Mouse (Mus musculus) G1E (cell line): Measurements from ENCODE around the gene Tmem56.

Experiments used
- CTCF ChIP-seq: IDR thresholded peaks from 2 replicates; pipeline ENCODE4 v1.5.1; 2012; ENCODE audit warnings: low read depth, low read length, inconsistent platforms, mixed read lengths
- GATA1 ChIP-seq: IDR thresholded peaks from 2 replicates; pipeline ENCODE4 v1.6.1; 2012; ENCODE audit warnings: borderline replicate concordance, low read length, inconsistent platforms, mixed read lengths
- GATA2 ChIP-seq: IDR thresholded peaks from 2 replicates; pipeline ENCODE4 v1.6.1; 2012; ENCODE audit warnings: low read depth, low read length, inconsistent platforms, borderline replicate concordance
- TAL1 ChIP-seq: conservative IDR thresholded peaks from 2 replicates; pipeline ENCODE4 v1.6.1; 2012; ENCODE audit warnings: low read depth, low read length, inconsistent platforms, mixed read lengths

DNA sequence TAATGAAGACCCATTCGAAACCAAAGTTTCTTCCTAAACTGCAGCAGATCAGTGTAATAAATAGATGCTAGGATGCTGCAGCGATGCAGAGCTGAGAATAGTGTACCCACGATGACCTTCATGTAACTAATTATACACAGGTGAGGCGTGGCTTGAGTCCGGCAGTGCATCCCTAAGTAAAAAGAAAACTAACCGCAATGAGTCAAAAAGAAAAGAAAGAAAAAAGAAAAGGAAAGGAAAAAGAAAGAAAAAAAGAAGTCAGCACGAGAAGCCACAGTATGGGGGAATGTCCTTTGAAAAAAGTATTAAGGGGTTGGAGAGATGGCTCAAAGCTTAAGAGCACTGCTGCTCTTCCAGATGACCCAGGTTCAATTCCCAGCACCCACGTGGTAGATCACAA is 58.1 kb downstream of the Tmem56 start:
- TF ChIP-seq CTCF, result no peak
- no peak for TF ChIP-seq GATA1
- no peak for TF ChIP-seq TAL1
- TF ChIP-seq GATA2, result no peak
